Mouse (Mus musculus): ENCODE measurements around the gene Mettl26. TPM values are rescaled to one million over a fixed set of nuclear protein-coding genes. Genes with fewer than 3 reads are reported as not detected.

The Mettl26 gene
- polyA plus RNA-seq, 1 experiment = 78.1 TPM

DNA sequence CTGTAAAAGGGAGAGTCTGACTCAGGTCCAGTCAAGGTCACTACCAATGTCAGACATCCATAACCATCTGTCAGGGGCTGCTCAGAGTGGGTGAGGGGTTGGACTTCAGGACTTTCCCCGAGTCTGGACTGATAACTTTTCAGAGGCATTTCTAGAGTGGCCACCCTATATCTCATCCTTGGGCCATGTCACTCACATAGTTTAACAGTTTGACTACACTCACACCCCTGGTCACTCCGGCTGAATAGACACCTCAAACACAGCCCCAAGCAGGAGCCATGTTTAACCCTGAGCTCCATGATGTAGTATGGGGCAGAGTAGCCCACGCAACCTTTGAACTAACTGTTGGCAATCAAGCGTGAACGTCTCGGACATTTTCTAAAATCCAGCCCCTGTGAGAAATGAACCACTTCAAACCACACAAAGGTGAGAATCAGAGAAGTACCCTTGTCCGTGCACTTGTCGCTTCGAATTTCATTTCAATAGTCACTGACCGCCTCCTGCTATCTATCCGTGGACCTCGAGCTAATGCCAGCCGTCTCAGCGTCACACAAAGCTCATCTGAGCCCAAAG lies 640 bp upstream of the Mettl26 start:
- no peak for DNase-seq
- peak overlapping the region; percentile 98 for H3K4me3 ChIP-seq (replicated peaks; ENCODE audit: extremely low read depth, low read depth, low read length)
- TF ChIP-seq POLR2A (IDR thresholded peaks at IDR 0.05; ENCODE audit: borderline replicate concordance, extremely low read depth, low read depth, low read length) = no peak
- no peak for TF ChIP-seq CTCF (IDR thresholded peaks at IDR 0.05; ENCODE audit: insufficient read depth, low read length)
- peaks cover 3% of the 10 kb centered on the region for H3K4me1 ChIP-seq (ENCODE audit: control insufficient read depth, insufficient read depth, low read length)
- 13% methylated on average over 14 of the region's 14 CpGs for WGBS

DNA sequence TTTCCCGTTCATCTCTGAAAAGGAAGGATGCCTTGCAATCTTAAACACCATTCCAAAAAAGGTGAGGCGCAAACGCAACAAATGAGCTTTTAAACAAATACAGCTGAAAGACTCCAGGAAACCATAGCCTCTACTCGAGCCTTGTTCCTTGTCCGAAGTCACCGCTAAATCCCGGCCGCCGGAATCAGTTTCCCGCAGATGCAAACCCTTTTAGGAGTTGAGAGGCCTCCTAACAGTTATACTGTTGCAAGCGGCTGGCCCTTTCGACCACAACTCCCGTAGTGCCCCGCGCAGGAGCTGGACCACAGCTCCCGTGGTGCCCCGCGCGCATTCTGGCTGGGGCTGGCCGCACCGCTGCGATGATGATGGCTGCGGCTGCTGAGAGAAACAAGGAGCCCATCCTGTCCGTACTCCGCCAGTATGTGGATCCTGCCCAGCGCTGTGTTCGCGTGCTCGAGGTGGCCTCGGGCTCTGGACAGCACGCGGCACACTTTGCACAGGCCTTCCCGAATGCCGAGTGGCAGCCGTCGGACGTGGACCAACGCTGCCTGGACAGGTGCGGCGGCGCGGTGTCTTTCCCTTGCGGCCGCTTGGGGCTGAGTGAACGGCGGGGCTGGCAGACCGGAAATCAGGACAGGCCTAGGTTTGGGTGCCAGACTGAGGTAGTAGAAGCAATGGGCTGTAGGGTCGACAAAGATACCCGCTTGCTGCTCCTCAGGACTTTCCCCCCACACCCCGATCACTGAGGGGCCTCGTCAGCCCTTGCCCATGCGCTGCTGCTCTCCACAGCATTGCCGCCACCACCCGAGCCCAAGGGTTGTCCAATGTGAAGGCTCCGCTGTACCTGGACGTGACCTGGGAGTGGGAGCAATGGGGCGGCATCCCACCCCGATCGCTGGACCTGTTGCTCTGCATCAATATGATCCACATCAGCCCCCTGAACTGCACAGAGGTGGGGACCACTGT lies 580 bp downstream of the Mettl26 start:
- under 1% methylated on average over 59 of the region's 59 CpGs for WGBS
- Histone ChIP-seq H3K4me1 (ENCODE audit: control insufficient read depth, insufficient read depth, low read length) (peaks cover 3% of the 10 kb centered on the region), H3K4me3 (replicated peaks; ENCODE audit: extremely low read depth, low read depth, low read length) (peak overlapping the region; percentile 98)
- peak; percentile 86 for DNase-seq
- no peak for TF ChIP-seq CTCF (IDR thresholded peaks at IDR 0.05; ENCODE audit: insufficient read depth, low read length)
- TF ChIP-seq POLR2A (IDR thresholded peaks at IDR 0.05; ENCODE audit: borderline replicate concordance, extremely low read depth, low read depth, low read length) = peak; percentile 90

DNA sequence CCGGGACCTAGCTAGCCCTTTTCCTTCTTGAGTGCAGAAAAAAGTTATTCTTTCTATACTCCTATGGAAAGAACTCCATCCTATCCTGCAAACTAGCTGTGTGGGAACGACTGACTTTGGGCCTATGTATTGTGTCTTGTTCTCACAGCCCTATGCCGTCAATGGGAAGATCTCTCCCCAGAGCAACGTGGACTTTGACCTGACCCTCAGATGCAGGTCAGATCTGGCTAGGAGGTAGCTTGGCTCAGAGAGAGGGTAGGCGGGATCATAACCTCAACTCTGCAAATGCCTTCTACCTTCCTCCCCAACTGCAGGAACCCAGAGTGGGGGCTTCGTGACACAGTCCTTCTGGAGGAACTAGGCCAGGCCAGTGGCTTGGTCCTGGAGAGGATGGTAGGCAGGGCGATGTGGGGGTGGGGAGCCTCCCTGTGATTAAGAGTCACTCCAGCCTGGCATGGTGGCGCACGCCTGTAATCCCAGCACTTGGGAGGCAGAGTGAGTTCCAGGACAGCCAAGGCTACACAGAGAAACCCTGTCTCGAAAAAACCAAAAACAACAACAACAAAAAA lies 1.6 kb downstream of the Mettl26 start:
- H3K4me3 ChIP-seq (replicated peaks; ENCODE audit: extremely low read depth, low read depth, low read length) = no peak overlapping the region
- H3K4me1 ChIP-seq (ENCODE audit: control insufficient read depth, insufficient read depth, low read length) = peaks cover 3% of the 10 kb centered on the region
- WGBS = 60% methylated on average over 10 of the region's 10 CpGs
- DNase-seq = no peak
- TF ChIP-seq POLR2A (IDR thresholded peaks at IDR 0.05; ENCODE audit: borderline replicate concordance, extremely low read depth, low read depth, low read length) (no peak), CTCF (IDR thresholded peaks at IDR 0.05; ENCODE audit: insufficient read depth, low read length) (no peak)

DNA sequence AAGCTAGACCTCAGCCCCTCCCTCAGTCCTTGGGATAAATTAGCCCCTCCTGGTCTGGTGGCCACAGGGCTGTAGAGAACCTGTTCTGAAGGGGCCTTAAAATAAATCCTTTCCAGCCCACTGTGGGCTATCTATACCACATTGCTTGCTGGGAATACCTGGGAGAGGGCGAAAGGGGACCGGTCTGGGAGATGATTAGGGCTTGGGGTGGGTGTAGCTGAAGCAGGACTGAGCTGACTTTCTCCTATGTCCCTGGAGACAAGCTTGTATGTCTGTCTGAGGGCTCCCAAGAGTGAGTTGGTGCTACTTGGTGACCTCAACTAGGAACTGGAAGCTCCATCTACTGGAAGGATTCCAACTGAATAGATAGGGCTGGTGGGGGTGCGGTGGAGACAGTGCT lies 2.2 kb downstream of the Mettl26 start:
- TF ChIP-seq POLR2A (IDR thresholded peaks at IDR 0.05; ENCODE audit: borderline replicate concordance, extremely low read depth, low read depth, low read length) (no peak), CTCF (IDR thresholded peaks at IDR 0.05; ENCODE audit: insufficient read depth, low read length) (no peak)
- no peak overlapping the region for H3K4me3 ChIP-seq (replicated peaks; ENCODE audit: extremely low read depth, low read depth, low read length)
- no peak for DNase-seq
- WGBS = 87% methylated on average over 3 of the region's 3 CpGs
- H3K4me1 ChIP-seq (ENCODE audit: control insufficient read depth, insufficient read depth, low read length) = peaks cover 3% of the 10 kb centered on the region

DNA sequence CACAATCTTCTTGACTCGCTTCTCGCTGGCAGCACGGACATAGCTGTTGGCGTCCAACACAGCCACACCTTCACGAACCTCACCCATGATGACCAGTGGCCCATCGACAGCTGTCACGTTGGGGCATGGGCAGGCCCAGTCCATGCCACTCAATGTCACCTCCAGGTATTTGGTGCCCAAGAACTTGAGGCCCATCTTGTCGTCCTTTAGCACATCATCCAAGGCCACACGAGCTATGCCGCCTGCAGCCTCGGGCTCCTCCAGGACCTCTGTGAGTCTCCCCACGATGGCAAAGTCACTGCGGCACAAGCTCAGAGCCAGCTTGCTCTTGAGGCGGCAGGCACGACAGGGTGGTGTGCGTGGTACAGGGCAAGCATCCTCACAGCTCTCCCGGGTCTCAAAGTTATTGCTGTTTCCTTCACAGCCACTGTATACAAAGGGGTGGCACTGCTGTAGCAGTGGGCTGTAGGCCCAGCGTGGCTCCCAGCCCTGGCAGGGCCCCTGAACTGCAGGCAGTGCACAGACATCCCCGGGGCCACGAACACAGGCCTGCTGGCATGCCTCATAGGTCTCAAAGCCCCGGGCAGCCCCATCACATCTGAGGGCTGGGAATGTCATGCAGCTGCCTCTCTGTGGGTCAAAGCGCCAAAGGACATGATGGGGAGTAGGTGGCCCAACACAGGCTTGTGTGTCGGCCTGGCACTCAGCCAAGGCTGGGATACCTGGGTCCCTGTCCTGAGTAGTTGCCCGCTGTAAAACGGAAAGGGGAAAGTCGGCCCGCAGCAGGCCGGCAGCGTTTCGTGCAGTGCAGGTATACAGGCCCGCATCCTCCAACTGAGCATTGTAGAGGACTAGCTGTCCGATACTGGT lies 3.1 kb downstream of the Mettl26 start:
- no peak for DNase-seq
- TF ChIP-seq CTCF (IDR thresholded peaks at IDR 0.05; ENCODE audit: insufficient read depth, low read length) (no peak), POLR2A (IDR thresholded peaks at IDR 0.05; ENCODE audit: borderline replicate concordance, extremely low read depth, low read depth, low read length) (no peak)
- 90% methylated on average over 32 of the region's 32 CpGs for WGBS
- Histone ChIP-seq H3K4me3 (replicated peaks; ENCODE audit: extremely low read depth, low read depth, low read length) (no peak overlapping the region), H3K4me1 (ENCODE audit: control insufficient read depth, insufficient read depth, low read length) (peaks cover 3% of the 10 kb centered on the region)

DNA sequence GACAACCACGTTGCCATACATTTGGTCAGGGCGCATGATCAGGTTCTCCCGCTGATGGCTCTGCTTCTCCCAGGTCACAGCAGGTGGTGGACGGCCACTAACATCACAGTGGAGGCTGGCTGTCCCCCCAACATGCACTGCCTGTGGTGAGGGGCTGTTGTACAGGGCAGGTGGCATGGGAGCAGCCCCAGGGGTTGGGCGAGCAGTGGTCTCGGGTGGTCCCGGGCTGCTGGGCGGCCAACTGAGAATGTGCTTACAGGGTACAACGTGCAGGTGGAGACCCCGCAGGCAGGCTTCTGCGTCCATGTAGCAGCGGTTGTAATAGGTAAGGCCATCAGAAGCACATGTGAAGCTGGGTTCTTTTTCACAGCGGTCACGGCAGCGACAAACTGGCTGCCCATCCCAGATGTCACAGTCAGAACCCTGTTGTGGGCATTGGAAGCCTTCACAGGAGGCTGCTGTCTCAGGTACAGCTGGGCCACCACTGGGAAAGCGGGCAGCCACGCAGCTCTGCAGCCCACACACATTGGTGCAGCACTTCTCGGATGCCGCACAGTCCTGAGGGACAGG lies 3.8 kb downstream of the Mettl26 start:
- no peak for DNase-seq
- TF ChIP-seq POLR2A (IDR thresholded peaks at IDR 0.05; ENCODE audit: borderline replicate concordance, extremely low read depth, low read depth, low read length) (no peak), CTCF (IDR thresholded peaks at IDR 0.05; ENCODE audit: insufficient read depth, low read length) (no peak)
- peaks cover 3% of the 10 kb centered on the region for H3K4me1 ChIP-seq (ENCODE audit: control insufficient read depth, insufficient read depth, low read length)
- WGBS = 93% methylated on average over 19 of the region's 19 CpGs
- H3K4me3 ChIP-seq (replicated peaks; ENCODE audit: extremely low read depth, low read depth, low read length) = no peak overlapping the region

DNA sequence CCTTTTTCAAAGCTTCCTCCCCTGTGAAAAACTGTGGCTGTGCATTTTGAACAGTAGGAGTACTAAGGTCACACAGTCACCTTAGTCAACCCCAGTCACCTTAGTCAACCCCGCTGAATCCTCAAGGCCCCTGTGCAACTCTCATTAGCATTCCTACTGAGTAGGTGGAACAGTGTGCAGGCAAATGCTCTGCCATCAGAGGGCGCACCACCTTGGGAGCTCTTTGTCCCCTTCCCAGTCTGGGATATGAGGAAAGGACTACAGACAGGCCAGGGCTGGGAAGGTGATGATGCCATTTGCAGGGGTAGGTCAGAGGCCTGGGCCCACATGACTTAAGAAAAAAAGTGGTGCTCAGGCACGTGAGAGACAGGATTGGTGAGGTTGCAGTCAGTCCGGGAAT lies 4.4 kb downstream of the Mettl26 start:
- 75% methylated on average over 4 of the region's 4 CpGs for WGBS

DNA sequence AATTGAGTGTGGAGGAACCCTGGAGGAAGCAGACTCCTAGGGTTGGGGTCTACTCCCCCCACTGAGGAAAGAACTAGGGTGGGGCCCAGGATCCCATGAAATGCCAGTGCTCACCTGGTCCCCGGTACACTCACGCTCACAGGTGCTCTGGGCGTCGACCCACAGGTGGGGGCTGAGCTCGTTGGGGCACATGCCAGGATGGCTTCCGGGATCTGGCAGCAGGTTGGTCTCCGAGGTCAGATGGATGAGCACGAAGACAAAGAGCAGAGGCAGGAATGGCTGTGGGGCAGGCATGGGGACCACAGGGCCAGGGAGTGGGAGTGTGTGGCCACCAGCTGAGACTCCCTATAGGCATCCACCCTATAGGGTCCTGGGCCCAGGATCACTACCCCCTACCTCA lies 4.9 kb downstream of the Mettl26 start:
- no peak for TF ChIP-seq CTCF (IDR thresholded peaks at IDR 0.05; ENCODE audit: insufficient read depth, low read length)
- no peak for DNase-seq
- WGBS = 77% methylated on average over 8 of the region's 8 CpGs
- H3K4me3 ChIP-seq (replicated peaks; ENCODE audit: extremely low read depth, low read depth, low read length) = no peak overlapping the region
- peaks cover 3% of the 10 kb centered on the region for H3K4me1 ChIP-seq (ENCODE audit: control insufficient read depth, insufficient read depth, low read length)

More for the DNA sequence above, 4.4 kb downstream of the Mettl26 start:
- no peak for DNase-seq
- Histone ChIP-seq H3K4me1 (ENCODE audit: control insufficient read depth, insufficient read depth, low read length) (peaks cover 3% of the 10 kb centered on the region), H3K4me3 (replicated peaks; ENCODE audit: extremely low read depth, low read depth, low read length) (no peak overlapping the region)
- TF ChIP-seq POLR2A (IDR thresholded peaks at IDR 0.05; ENCODE audit: borderline replicate concordance, extremely low read depth, low read depth, low read length) (no peak), CTCF (IDR thresholded peaks at IDR 0.05; ENCODE audit: insufficient read depth, low read length) (peak; percentile 57)

Data from lung, adult 2 months (tissue).